18 mouse cellular contexts compared by ENCODE assay signal in the genomic region with DNA sequence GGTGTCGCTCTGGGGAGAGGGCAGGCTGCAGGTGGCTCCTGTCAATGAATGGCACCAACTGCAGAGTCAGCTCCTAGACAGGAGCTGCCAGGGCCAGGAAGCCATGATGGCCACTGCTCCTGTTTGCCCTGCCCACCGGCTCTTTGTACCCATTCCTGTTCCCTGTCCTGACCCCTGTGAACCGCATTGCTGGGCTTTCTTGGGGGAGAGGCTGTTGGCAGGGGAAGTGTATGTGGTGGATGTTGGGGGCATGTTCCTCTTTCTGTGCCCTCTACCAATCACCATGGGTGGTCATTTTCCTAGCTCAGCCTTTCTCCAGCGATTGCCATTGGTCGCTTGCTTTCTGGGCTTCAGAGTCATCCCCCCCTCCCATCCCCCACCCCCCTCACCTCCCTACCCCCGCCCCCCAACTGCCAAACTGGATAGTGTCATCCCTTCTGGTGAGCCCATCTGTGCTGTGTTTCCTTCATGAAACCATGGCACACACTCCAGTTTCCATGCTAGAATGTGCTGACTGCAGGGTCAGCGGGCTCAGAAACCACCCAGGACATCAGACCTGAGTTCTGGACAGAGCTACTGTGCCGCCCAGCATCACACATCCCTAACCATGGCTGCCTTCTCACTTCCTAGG. TPM values are rescaled to one million over a fixed set of nuclear protein-coding genes. Genes with fewer than 3 reads are reported as not detected.
DNase-seq lines count a peak whose midpoint lies in the region; ATAC-seq and TF ChIP-seq lines count a peak whose summit lies in the region.
"Had no signal": no experiment of that assay in that cellular context is flagged by ENCODE, and none has a peak within 500 bp of the region (broad histone marks: within the 10 kb centered on the region; RNA-seq: fewer than 3 reads in every experiment).

No protein-coding gene starts in this region.

- WGBS in midbrain, postnatal 0 days, result 75% methylated on average over 8 of the region's 8 CpGs
- WGBS in midbrain, embryonic 13.5 days, result 85% methylated on average over 8 of the region's 8 CpGs
- WGBS in forebrain, embryonic 16.5 days, result 75% methylated on average over 8 of the region's 8 CpGs
- WGBS in macrophage (ENCODE audit: missing documents), result 10% methylated on average over 8 of the region's 8 CpGs

- H3K4me2 ChIP-seq in midbrain, postnatal 0 days (ENCODE audit: low read depth, low read length, poor library complexity, severe bottlenecking), result no peak overlapping the region
- H3K4me2 ChIP-seq in midbrain, embryonic 13.5 days (replicated peaks), result no peak overlapping the region
- H3K4me2 ChIP-seq in forebrain, embryonic 16.5 days (ENCODE audit: low read length), result no peak overlapping the region
- H3K4me2 ChIP-seq: limb, embryonic 13.5 days; lung, embryonic 15.5 days had no signal

- DNase-seq in layer of hippocampus, adult 11-12 months (ENCODE audit: low spot score), result peak; percentile 47
- DNase-seq in layer of hippocampus, adult 8-10 months (ENCODE audit: low spot score in 2 of 2), result no peak
- DNase-seq in midbrain, postnatal 0 days (ENCODE audit: low spot score), result peak; percentile 38
- DNase-seq in natural killer cell, adult 2 months (ENCODE audit: low spot score in 2 of 2), result no peak
- DNase-seq: adrenal gland, adult 8-10 months; cerebellum, postnatal 25 days; gastrocnemius, adult 2 months; kidney, adult 2 months; kidney, postnatal 36 days had no signal

- no peak overlapping the region for H3K4me3 ChIP-seq in midbrain, postnatal 0 days (ENCODE audit: low read depth, low read length)
- H3K4me3 ChIP-seq in midbrain, embryonic 13.5 days (replicated peaks), result no peak overlapping the region
- no peak overlapping the region for H3K4me3 ChIP-seq in forebrain, embryonic 16.5 days (replicated peaks; ENCODE audit: low read length)
- H3K4me3 ChIP-seq in macrophage (ENCODE audit: inconsistent target), result no peak overlapping the region
- H3K4me3 ChIP-seq: embryonic facial prominence, embryonic 10.5 days; gastrocnemius, adult 2 months; heart, adult 2 months; left cerebral cortex, adult 2 months; limb, embryonic 13.5 days; lung, embryonic 15.5 days had no signal

- no peaks in the 10 kb centered on the region for H3K9me3 ChIP-seq in midbrain, postnatal 0 days (ENCODE audit: low read length)
- no peaks in the 10 kb centered on the region for H3K9me3 ChIP-seq in midbrain, embryonic 13.5 days
- H3K9me3 ChIP-seq in forebrain, embryonic 16.5 days (ENCODE audit: control insufficient read depth, low read length), result no peaks in the 10 kb centered on the region; the same call in 1 of the 2 replicates
- H3K9me3 ChIP-seq: embryonic facial prominence, embryonic 10.5 days; lung, embryonic 15.5 days had no signal

- no peak for ATAC-seq in midbrain, postnatal 0 days (ENCODE audit: low FRiP score)
- no peak for ATAC-seq in midbrain, embryonic 13.5 days
- ATAC-seq in forebrain, embryonic 16.5 days, result 0 out of 2 replicates have a peak, but pooled peaks have one; percentile 36
- ATAC-seq: CD4-positive, CD25-positive, alpha-beta regulatory T cell, adult 4 months had no signal

- H3K36me3 ChIP-seq in midbrain, postnatal 0 days (ENCODE audit: insufficient read depth, low read length), result no peaks in the 10 kb centered on the region
- H3K36me3 ChIP-seq in midbrain, embryonic 13.5 days, result no peaks in the 10 kb centered on the region
- H3K36me3 ChIP-seq in forebrain, embryonic 16.5 days (ENCODE audit: control insufficient read depth, insufficient read depth), result no peaks in the 10 kb centered on the region
- peaks cover 1% of the 10 kb centered on the region; the same call in 1 of the 2 replicates for H3K36me3 ChIP-seq in macrophage (ENCODE audit: inconsistent target)
- H3K36me3 ChIP-seq: embryonic facial prominence, embryonic 10.5 days; limb, embryonic 13.5 days; lung, embryonic 15.5 days had no signal

- peaks cover 5% of the 10 kb centered on the region; the same call in 1 of the 2 replicates for H3K79me2 ChIP-seq in macrophage (ENCODE audit: inconsistent target)

- H3K27ac ChIP-seq in midbrain, postnatal 0 days (ENCODE audit: low read depth, low read length), result no peak overlapping the region
- H3K27ac ChIP-seq in midbrain, embryonic 13.5 days, result no peak overlapping the region
- no peak overlapping the region for H3K27ac ChIP-seq in forebrain, embryonic 16.5 days (ENCODE audit: low read length)
- peak overlapping the region; percentile 89 for H3K27ac ChIP-seq in macrophage
- H3K27ac ChIP-seq: embryonic facial prominence, embryonic 10.5 days; gastrocnemius, adult 2 months; heart, adult 2 months; left cerebral cortex, adult 2 months; limb, embryonic 13.5 days; lung, embryonic 15.5 days had no signal

- no peaks in the 10 kb centered on the region for H3K27me3 ChIP-seq in midbrain, postnatal 0 days (ENCODE audit: insufficient read depth, low read length)
- H3K27me3 ChIP-seq in midbrain, embryonic 13.5 days, result no peaks in the 10 kb centered on the region; the same call in 1 of the 2 replicates
- no peaks in the 10 kb centered on the region for H3K27me3 ChIP-seq in forebrain, embryonic 16.5 days (replicated peaks; ENCODE audit: control insufficient read depth, insufficient read depth, low read length)
- H3K27me3 ChIP-seq: limb, embryonic 13.5 days; lung, embryonic 15.5 days had no signal

- H3K4me1 ChIP-seq in midbrain, postnatal 0 days (ENCODE audit: insufficient read depth, low read length), result no peaks in the 10 kb centered on the region
- H3K4me1 ChIP-seq in midbrain, embryonic 13.5 days (replicated peaks), result peaks cover 10% of the 10 kb centered on the region
- H3K4me1 ChIP-seq in forebrain, embryonic 16.5 days (replicated peaks; ENCODE audit: control insufficient read depth, insufficient read depth, low read length), result peaks cover 10% of the 10 kb centered on the region
- H3K4me1 ChIP-seq: lung, embryonic 15.5 days had no signal

- H3K9ac ChIP-seq in midbrain, postnatal 0 days (replicated peaks; ENCODE audit: low read length, poor library complexity, severe bottlenecking), result no peak overlapping the region
- no peak overlapping the region for H3K9ac ChIP-seq in midbrain, embryonic 13.5 days (replicated peaks)
- no peak overlapping the region for H3K9ac ChIP-seq in forebrain, embryonic 16.5 days (replicated peaks; ENCODE audit: low read depth, low read length)
- H3K9ac ChIP-seq: limb, embryonic 13.5 days; lung, embryonic 15.5 days had no signal

- TF ChIP-seq CTCF in midbrain, postnatal 0 days (IDR thresholded peaks at IDR 0.05), result no peak

RNA-seq across cellular contexts. Expression of a gene that starts 2.2 kb away (rescaled TPM):
- 10 to 100 TPM; 23.8 to 34.0 (median 31.7) TPM for total RNA-seq in layer of hippocampus, adult 8-10 months (2022)
- total RNA-seq in midbrain, postnatal 0 days (2014; rRNA removed), result 1.5 and 1.7 TPM in 2 replicates
- polyA plus RNA-seq in midbrain, postnatal 0 days (2015; fragmentation: Nextera tagmentation; extraction: Ambion mirVana), result 1.7 and 1.9 TPM in 2 replicates
- polyA plus RNA-seq in midbrain, embryonic 13.5 days (2015; fragmentation: Nextera tagmentation; extraction: Ambion mirVana), result 0.59 and 0.78 TPM in 2 replicates
- 0.84 and 1.0 TPM in 2 replicates for polyA plus RNA-seq in forebrain, embryonic 16.5 days (2015; fragmentation: Nextera tagmentation; extraction: Ambion mirVana)
- 100 to 1,000 TPM in 3 of 26 experiments, 10 to 100 TPM in 23; 12.5 to 120 (median 49.7) TPM for total RNA-seq in macrophage (2018; cell fraction: chromatin; rRNA removed)
- total RNA-seq in macrophage (2018; cell fraction: cytosol; rRNA removed), result 10 to 100 TPM; 40.5 to 86.9 (median 62.3) TPM
- 10 to 100 TPM; 15.2 to 83.3 (median 47.6) TPM for total RNA-seq in macrophage (2018; cell fraction: nucleus; rRNA removed)
- polyA plus RNA-seq in macrophage (2018), result 52.4 to 63.9 TPM (median 59.6 TPM) in 3 replicates

Comparison
In these comparisons a context has a peak if more than half of its experiments do, and no peak if none do; other contexts are left out.
1. DNase-seq: peak in layer of hippocampus, adult 11-12 months (single experiment) and midbrain, postnatal 0 days (single experiment); none in layer of hippocampus, adult 8-10 months (0 of 2) and natural killer cell, adult 2 months (0 of 2).
2. RNA of a gene that starts 2.2 kb away (polyA plus RNA-seq): 52.4 to 63.9 TPM in macrophage; 1.7 to 1.9 TPM in midbrain, postnatal 0 days, 0.84 to 1.0 TPM in forebrain, embryonic 16.5 days and 0.59 to 0.78 TPM in midbrain, embryonic 13.5 days; every median in the first group is over 10 times any median in the second.